Comparison of ENCODE assay signal across 11 mouse cellular contexts in the genomic region with DNA sequence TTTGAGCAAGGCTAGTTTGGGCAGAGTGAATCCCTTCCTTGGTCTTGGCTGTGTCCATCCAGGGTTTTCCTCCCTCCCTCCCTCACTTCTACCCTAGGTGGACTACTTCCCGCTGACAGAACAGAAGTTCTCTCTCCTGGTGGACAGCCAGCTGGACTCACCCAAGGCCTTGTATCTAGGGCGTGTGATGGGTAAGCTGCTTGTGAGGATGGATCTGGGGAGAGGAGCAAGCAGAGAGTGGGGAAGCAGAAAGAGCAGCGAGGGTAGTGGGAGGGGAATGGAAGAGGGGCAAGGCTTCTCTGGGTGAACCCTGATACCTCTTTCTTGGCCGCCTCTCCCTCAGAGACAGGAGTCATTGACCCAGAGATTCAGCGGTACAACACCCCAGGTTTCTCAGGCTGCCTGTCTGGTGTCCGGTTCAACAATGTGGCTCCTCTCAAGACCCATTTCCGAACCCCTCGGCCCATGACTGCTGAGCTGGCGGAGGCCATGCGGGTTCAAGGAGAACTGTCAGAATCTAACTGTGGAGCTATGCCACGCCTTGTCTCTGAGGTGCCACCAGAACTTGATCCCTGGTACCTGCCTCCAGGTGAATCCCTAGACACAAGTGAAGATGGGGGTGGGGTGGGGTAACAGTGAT. TPM values are rescaled to one million over a fixed set of nuclear protein-coding genes. Genes with fewer than 3 reads are reported as not detected.
DNase-seq lines count a peak whose midpoint lies in the region; ATAC-seq lines count a peak whose summit lies in the region.
"Had no signal": no experiment of that assay in that cellular context is flagged by ENCODE, and none has a peak within 500 bp of the region (broad histone marks: within the 10 kb centered on the region; RNA-seq: fewer than 3 reads in every experiment).

No protein-coding gene starts in this region.

- H3K4me3 ChIP-seq in hindbrain, embryonic 10.5 days, result no peak overlapping the region
- H3K4me3 ChIP-seq in hindbrain, embryonic 14.5 days (replicated peaks; ENCODE audit: low read length), result no peak overlapping the region
- no peak overlapping the region for H3K4me3 ChIP-seq in midbrain, embryonic 10.5 days
- H3K4me3 ChIP-seq in midbrain, embryonic 15.5 days, result no peak overlapping the region
- no peak overlapping the region for H3K4me3 ChIP-seq in stomach, embryonic 16.5 days (replicated peaks; ENCODE audit: low read length)
- H3K4me3 ChIP-seq: limb, embryonic 12.5 days had no signal

- WGBS in hindbrain, embryonic 10.5 days, result 78% methylated on average over 11 of the region's 11 CpGs
- 86% methylated on average over 11 of the region's 11 CpGs for WGBS in hindbrain, embryonic 14.5 days
- 87% methylated on average over 11 of the region's 11 CpGs for WGBS in midbrain, embryonic 10.5 days
- 78% methylated on average over 11 of the region's 11 CpGs for WGBS in midbrain, embryonic 15.5 days
- WGBS in stomach, embryonic 16.5 days, result 72% methylated on average over 11 of the region's 11 CpGs

- peaks cover 5% of the 10 kb centered on the region; the same call in 1 of the 2 replicates for H3K36me3 ChIP-seq in hindbrain, embryonic 10.5 days
- H3K36me3 ChIP-seq in hindbrain, embryonic 14.5 days (replicated peaks; ENCODE audit: control insufficient read depth, insufficient read depth), result peaks cover 2% of the 10 kb centered on the region; the same call in 1 of the 2 replicates
- H3K36me3 ChIP-seq in midbrain, embryonic 10.5 days, result 0 out of 2 replicates have a peak, but pooled peaks cover 4% of the 10 kb centered on the region
- H3K36me3 ChIP-seq in midbrain, embryonic 15.5 days (replicated peaks), result 0 out of 2 replicates have a peak, but pooled peaks cover 2% of the 10 kb centered on the region
- no peaks in the 10 kb centered on the region for H3K36me3 ChIP-seq in stomach, embryonic 16.5 days (ENCODE audit: control insufficient read depth, insufficient read depth, low read length)

- H3K27ac ChIP-seq in hindbrain, embryonic 10.5 days, result peak overlapping the region; percentile 89; the same call in 1 of the 2 replicates
- H3K27ac ChIP-seq in hindbrain, embryonic 14.5 days, result no peak overlapping the region
- H3K27ac ChIP-seq in midbrain, embryonic 10.5 days (replicated peaks), result peak overlapping the region; percentile 77
- no peak overlapping the region for H3K27ac ChIP-seq in midbrain, embryonic 15.5 days
- H3K27ac ChIP-seq in stomach, embryonic 16.5 days (ENCODE audit: low read length), result peak overlapping the region; percentile 96

- no peaks in the 10 kb centered on the region for H3K9me3 ChIP-seq in hindbrain, embryonic 10.5 days
- no peaks in the 10 kb centered on the region for H3K9me3 ChIP-seq in hindbrain, embryonic 14.5 days (ENCODE audit: control insufficient read depth, low read length)
- no peaks in the 10 kb centered on the region for H3K9me3 ChIP-seq in midbrain, embryonic 10.5 days (replicated peaks)
- H3K9me3 ChIP-seq in midbrain, embryonic 15.5 days, result no peaks in the 10 kb centered on the region
- H3K9me3 ChIP-seq in stomach, embryonic 16.5 days (replicated peaks; ENCODE audit: control insufficient read depth, low read length), result no peaks in the 10 kb centered on the region
- H3K9me3 ChIP-seq: limb, embryonic 12.5 days had no signal

- no peak for ATAC-seq in hindbrain, embryonic 14.5 days (ENCODE audit: low FRiP score)
- ATAC-seq in midbrain, embryonic 15.5 days (replicated peaks), result no peak
- no peak for ATAC-seq in stomach, embryonic 16.5 days (ENCODE audit: insufficient read depth, low FRiP score)

- no peak overlapping the region for H3K9ac ChIP-seq in hindbrain, embryonic 14.5 days
- H3K9ac ChIP-seq in midbrain, embryonic 15.5 days, result no peak overlapping the region
- H3K9ac ChIP-seq in stomach, embryonic 16.5 days (ENCODE audit: low read length), result no peak overlapping the region
- H3K9ac ChIP-seq: limb, embryonic 12.5 days had no signal

- no peak for DNase-seq in hindbrain, embryonic 10.5 days (ENCODE audit: low spot score)
- DNase-seq in hindbrain, embryonic 14.5 days (ENCODE audit: low spot score), result no peak
- DNase-seq in midbrain, embryonic 10.5 days (ENCODE audit: low spot score), result no peak
- peak; percentile 91 for DNase-seq in cerebellum, postnatal 14 days
- DNase-seq in gastrocnemius, postnatal 10 days, result no peak
- DNase-seq: kidney, adult 8-10 months had no signal

- no peak overlapping the region for H3K4me2 ChIP-seq in hindbrain, embryonic 14.5 days (replicated peaks)
- no peak overlapping the region for H3K4me2 ChIP-seq in midbrain, embryonic 15.5 days
- no peak overlapping the region for H3K4me2 ChIP-seq in stomach, embryonic 16.5 days (ENCODE audit: low read depth, low read length)
- H3K4me2 ChIP-seq: limb, embryonic 12.5 days had no signal

- peaks cover 8% of the 10 kb centered on the region for H3K27me3 ChIP-seq in hindbrain, embryonic 10.5 days (ENCODE audit: insufficient read depth, poor library complexity, severe bottlenecking)
- no peaks in the 10 kb centered on the region for H3K27me3 ChIP-seq in hindbrain, embryonic 14.5 days (ENCODE audit: control insufficient read depth, insufficient read depth, low read length)
- H3K27me3 ChIP-seq in midbrain, embryonic 10.5 days (ENCODE audit: low read depth, poor library complexity, severe bottlenecking), result peaks cover 6% of the 10 kb centered on the region; the same call in 1 of the 2 replicates
- H3K27me3 ChIP-seq in midbrain, embryonic 15.5 days (replicated peaks), result no peaks in the 10 kb centered on the region
- H3K27me3 ChIP-seq in stomach, embryonic 16.5 days (ENCODE audit: control insufficient read depth, insufficient read depth, low read length), result no peaks in the 10 kb centered on the region
- H3K27me3 ChIP-seq: limb, embryonic 12.5 days had no signal

- H3K4me1 ChIP-seq in hindbrain, embryonic 10.5 days (replicated peaks), result peaks cover 52% of the 10 kb centered on the region
- H3K4me1 ChIP-seq in hindbrain, embryonic 14.5 days (replicated peaks; ENCODE audit: control insufficient read depth, insufficient read depth, low read length), result peaks cover 18% of the 10 kb centered on the region
- peaks cover 52% of the 10 kb centered on the region for H3K4me1 ChIP-seq in midbrain, embryonic 10.5 days
- peaks cover 17% of the 10 kb centered on the region for H3K4me1 ChIP-seq in midbrain, embryonic 15.5 days
- peaks cover 35% of the 10 kb centered on the region for H3K4me1 ChIP-seq in stomach, embryonic 16.5 days (ENCODE audit: control insufficient read depth, insufficient read depth, low read length)

RNA-seq across cellular contexts. Expression of gene Ccr10, which starts 13.0 kb away (rescaled TPM):
- 0.15 and 0.20 TPM in 2 replicates for polyA plus RNA-seq in hindbrain, embryonic 10.5 days (2016; fragmentation: Nextera tagmentation; extraction: Ambion mirVana)
- polyA plus RNA-seq in hindbrain, embryonic 14.5 days (2014; fragmentation: Nextera tagmentation; extraction: Ambion mirVana), result 0.23 and 0.25 TPM in 2 replicates
- 0.17 and 0.20 TPM in 2 replicates for polyA plus RNA-seq in midbrain, embryonic 10.5 days (2016; fragmentation: Nextera tagmentation; extraction: Ambion mirVana)
- polyA plus RNA-seq in midbrain, embryonic 15.5 days (2015; fragmentation: Nextera tagmentation; extraction: Ambion mirVana), result 0.31 and 0.36 TPM in 2 replicates
- polyA plus RNA-seq in stomach, embryonic 16.5 days (2015; fragmentation: Nextera tagmentation; extraction: Ambion mirVana), result 0.26 and 0.43 TPM in 2 replicates
- total RNA-seq in gastrocnemius, postnatal 10 days (2021), result not detected
- total RNA-seq: gastrocnemius, adult 18-20 months had no signal
- polyA plus RNA-seq: embryonic facial prominence, embryonic 14.5 days; limb, embryonic 12.5 days had no signal

RNA-seq across cellular contexts. Expression of gene Plekhh3, which starts 17.1 kb away (rescaled TPM):
- polyA plus RNA-seq in hindbrain, embryonic 10.5 days (2016; fragmentation: Nextera tagmentation; extraction: Ambion mirVana), result 5.8 and 11.8 TPM in 2 replicates
- 7.7 and 9.5 TPM in 2 replicates for polyA plus RNA-seq in hindbrain, embryonic 14.5 days (2014; fragmentation: Nextera tagmentation; extraction: Ambion mirVana)
- 4.5 and 5.6 TPM in 2 replicates for polyA plus RNA-seq in midbrain, embryonic 10.5 days (2016; fragmentation: Nextera tagmentation; extraction: Ambion mirVana)
- 8.5 and 9.9 TPM in 2 replicates for polyA plus RNA-seq in midbrain, embryonic 15.5 days (2015; fragmentation: Nextera tagmentation; extraction: Ambion mirVana)
- polyA plus RNA-seq in stomach, embryonic 16.5 days (2015; fragmentation: Nextera tagmentation; extraction: Ambion mirVana), result 17.6 and 18.7 TPM in 2 replicates
- 10 to 100 TPM; 33.2 to 36.7 TPM for total RNA-seq in gastrocnemius, postnatal 10 days (2021)

RNA-seq across cellular contexts. Expression of gene Cntnap1, which starts 18.0 kb away (rescaled TPM):
- polyA plus RNA-seq in hindbrain, embryonic 10.5 days (2016; fragmentation: Nextera tagmentation; extraction: Ambion mirVana), result 0.29 and 0.71 TPM in 2 replicates
- polyA plus RNA-seq in hindbrain, embryonic 14.5 days (2014; fragmentation: Nextera tagmentation; extraction: Ambion mirVana), result 6.0 and 6.5 TPM in 2 replicates
- 0.28 and 0.43 TPM in 2 replicates for polyA plus RNA-seq in midbrain, embryonic 10.5 days (2016; fragmentation: Nextera tagmentation; extraction: Ambion mirVana)
- polyA plus RNA-seq in midbrain, embryonic 15.5 days (2015; fragmentation: Nextera tagmentation; extraction: Ambion mirVana), result 3.4 and 3.8 TPM in 2 replicates
- polyA plus RNA-seq in stomach, embryonic 16.5 days (2015; fragmentation: Nextera tagmentation; extraction: Ambion mirVana), result 2.3 and 2.6 TPM in 2 replicates
- 1 to 10 TPM; 4.2 to 4.3 TPM for total RNA-seq in gastrocnemius, postnatal 10 days (2021)

RNA-seq across cellular contexts. Expression of gene Tubg2, which starts 32.6 kb away (rescaled TPM):
- polyA plus RNA-seq in hindbrain, embryonic 10.5 days (2016; fragmentation: Nextera tagmentation; extraction: Ambion mirVana), result 2.8 and 4.8 TPM in 2 replicates
- 48.6 and 50.6 TPM in 2 replicates for polyA plus RNA-seq in hindbrain, embryonic 14.5 days (2014; fragmentation: Nextera tagmentation; extraction: Ambion mirVana)
- polyA plus RNA-seq in midbrain, embryonic 10.5 days (2016; fragmentation: Nextera tagmentation; extraction: Ambion mirVana), result 2.1 and 3.9 TPM in 2 replicates
- polyA plus RNA-seq in midbrain, embryonic 15.5 days (2015; fragmentation: Nextera tagmentation; extraction: Ambion mirVana), result 60.8 and 62.7 TPM in 2 replicates
- polyA plus RNA-seq in stomach, embryonic 16.5 days (2015; fragmentation: Nextera tagmentation; extraction: Ambion mirVana), result 3.9 and 4.6 TPM in 2 replicates
- 1 to 10 TPM; 5.5 to 6.3 TPM for total RNA-seq in gastrocnemius, postnatal 10 days (2021)

RNA-seq across cellular contexts. Expression of gene Ezh1, which starts 38.0 kb away (rescaled TPM):
- 13.1 TPM in 2 replicates for polyA plus RNA-seq in hindbrain, embryonic 10.5 days (2016; fragmentation: Nextera tagmentation; extraction: Ambion mirVana)
- 26.9 and 37.2 TPM in 2 replicates for polyA plus RNA-seq in hindbrain, embryonic 14.5 days (2014; fragmentation: Nextera tagmentation; extraction: Ambion mirVana)
- polyA plus RNA-seq in midbrain, embryonic 10.5 days (2016; fragmentation: Nextera tagmentation; extraction: Ambion mirVana), result 11.1 and 11.2 TPM in 2 replicates
- polyA plus RNA-seq in midbrain, embryonic 15.5 days (2015; fragmentation: Nextera tagmentation; extraction: Ambion mirVana), result 27.4 and 30.7 TPM in 2 replicates
- polyA plus RNA-seq in stomach, embryonic 16.5 days (2015; fragmentation: Nextera tagmentation; extraction: Ambion mirVana), result 18.5 and 21.8 TPM in 2 replicates
- total RNA-seq in gastrocnemius, postnatal 10 days (2021), result 10 to 100 TPM; 17.2 to 17.7 TPM

Comparison
In these comparisons a context has a peak if more than half of its experiments do, and no peak if none do; other contexts are left out.
1. H3K27ac ChIP-seq: peak in hindbrain, embryonic 10.5 days (single experiment), midbrain, embryonic 10.5 days (single experiment) and stomach, embryonic 16.5 days (single experiment); none in hindbrain, embryonic 14.5 days (single experiment) and midbrain, embryonic 15.5 days (single experiment).
2. DNase-seq: peak in cerebellum, postnatal 14 days (2 of 2); none in hindbrain, embryonic 10.5 days (single experiment), hindbrain, embryonic 14.5 days (single experiment), midbrain, embryonic 10.5 days (single experiment) and gastrocnemius, postnatal 10 days (single experiment).